Mouse (Mus musculus) spleen, adult 12 weeks (tissue): ENCODE data around the gene Rgs3.

Experiments
- DNase-seq: peaks from one replicate; pipeline ENCODE4 v3.0.0; 2022; ENCODE audit warnings: low spot score

Rgs3 gene

GRCm38 (mm10) chr4:62559797-62560329, at the start of gene Rgs3:
Gene Rgs3 (plus strand): TSS chr4:62559847.
- no peak for DNase-seq

- DNase-seq = no peak
These were observed 49.7 kb upstream of the Rgs3 start for GRCm38 (mm10) chr4:62509946-62510345.

- DNase-seq = no peak
These were observed 45.6 kb upstream of the Rgs3 start for GRCm38 (mm10) chr4:62513998-62514506.

GRCm38 (mm10) chr4:62514995-62515394, 44.7 kb upstream of the Rgs3 start:
- DNase-seq = no peak

- peak; percentile 32 for DNase-seq
These were observed 44.2 kb upstream of the Rgs3 start for GRCm38 (mm10) chr4:62515490-62515889.

- no peak for DNase-seq
These were observed 43.6 kb upstream of the Rgs3 start for GRCm38 (mm10) chr4:62516079-62516478.

GRCm38 (mm10) chr4:62516579-62516978, 43.1 kb upstream of the Rgs3 start:
- DNase-seq = peak; percentile 69

- DNase-seq = peak; percentile 32
These were observed 42.6 kb upstream of the Rgs3 start for GRCm38 (mm10) chr4:62517046-62517445.

GRCm38 (mm10) chr4:62517538-62518415, 41.9 kb upstream of the Rgs3 start:
- DNase-seq = no peak

- no peak for DNase-seq
These were observed 41.1 kb upstream of the Rgs3 start for GRCm38 (mm10) chr4:62518416-62519121.

GRCm38 (mm10) chr4:62519122-62519848, 40.4 kb upstream of the Rgs3 start:
- no peak for DNase-seq

- peak; percentile 80 for DNase-seq
These were observed 39.8 kb upstream of the Rgs3 start, which contains the start of gene Alad for GRCm38 (mm10) chr4:62519849-62520233. Gene Alad (minus strand): TSS chr4:62519918.

- DNase-seq = no peak
These were observed 38.7 kb upstream of the Rgs3 start for GRCm38 (mm10) chr4:62520892-62521400.

GRCm38 (mm10) chr4:62524651-62525488, 34.8 kb upstream of the Rgs3 start, which contains the start of the genes Pole3 and 4933430I17Rik:
Gene Pole3 (minus strand): TSS chr4:62525068.
Gene 4933430I17Rik (plus strand): TSS chr4:62525369.
- peak; percentile 94 for DNase-seq

- no peak for DNase-seq
These were observed 34.2 kb upstream of the Rgs3 start for GRCm38 (mm10) chr4:62525489-62525811.

- DNase-seq = no peak
These were observed 33.4 kb upstream of the Rgs3 start for GRCm38 (mm10) chr4:62526256-62526655.

- no peak for DNase-seq
These were observed 32.0 kb upstream of the Rgs3 start for GRCm38 (mm10) chr4:62527655-62528054.

- no peak for DNase-seq
These were observed 25.9 kb upstream of the Rgs3 start for GRCm38 (mm10) chr4:62533729-62534128.

- no peak for DNase-seq
These were observed 17.8 kb upstream of the Rgs3 start for GRCm38 (mm10) chr4:62541802-62542201.

GRCm38 (mm10) chr4:62543782-62544181, 15.9 kb upstream of the Rgs3 start:
- no peak for DNase-seq

- no peak for DNase-seq
These were observed 14.8 kb upstream of the Rgs3 start for GRCm38 (mm10) chr4:62544801-62545200.
